Mouse (Mus musculus) cortical plate, adult 2 months (tissue): Measurements from ENCODE around the gene Crtap. TPM values are rescaled to one million over a fixed set of nuclear protein-coding genes. Genes with fewer than 3 reads are reported as not detected.

Source experiments
- H3K27ac ChIP-seq: fragments of 200-500 bp; 2 replicates; pipeline ENCODE4 v1.5.1; 2012; ENCODE audit warnings: low read length, control low read depth, inconsistent platforms; ENCODE audit not compliant: insufficient read depth
- H3K4me1 ChIP-seq: fragments of 200-500 bp; 2 replicates; pipeline ENCODE4 v1.6.1; 2011; ENCODE audit warnings: low read length; ENCODE audit not compliant: control insufficient read depth, insufficient read depth
- H3K4me3 ChIP-seq: fragments of 200-500 bp; 2 replicates; pipeline ENCODE4 v1.5.1; 2011; ENCODE audit warnings: mild to moderate bottlenecking, low read length, control low read depth; ENCODE audit not compliant: insufficient read depth
- CTCF ChIP-seq: fragments of 200-500 bp; IDR thresholded peaks from 2 replicates; pipeline ENCODE4 v1.5.1; 2011; ENCODE audit warnings: mild to moderate bottlenecking, control low read depth, low read length; ENCODE audit not compliant: insufficient read depth; ENCODE audit errors: extremely low read depth
- POLR2A ChIP-seq: fragments of 200-500 bp; IDR thresholded peaks from 2 replicates; pipeline ENCODE4 v1.6.1; 2011; ENCODE audit warnings: mild to moderate bottlenecking, low read length, control low read depth; ENCODE audit not compliant: insufficient read depth; ENCODE audit errors: extremely low read depth
- polyA plus RNA-seq: library from polyadenylated mRNA; depleted of rRNA; stranded (reverse); fragments of >200 nt; gene quantifications from 2 replicates; pipeline ENCODE4 v1.2.3, GENCODE M21; 2012; rRNA removed

Crtap gene
- polyA plus RNA-seq = 12.9 and 14.9 TPM in 2 replicates

GRCm38 (mm10) chr9:114389905-114390748 is at the start of gene Crtap:
TSS of gene Crtap (minus strand) at chr9:114390675.
- Histone ChIP-seq H3K4me1 (no peaks in the 10 kb centered on the region), H3K27ac (no peak within 1 kb of the TSS), H3K4me3 (peak within 1 kb of the TSS; percentile 54)
- TF ChIP-seq CTCF = no peak
- no peak for TF ChIP-seq POLR2A

GRCm38 (mm10) chr9:114435668-114436067 is 45.2 kb upstream of the Crtap start:
- Histone ChIP-seq H3K4me1 (no peaks in the 10 kb centered on the region), H3K4me3 (no peak overlapping the region), H3K27ac (no peak overlapping the region)
- no peak for TF ChIP-seq POLR2A
- no peak for TF ChIP-seq CTCF

- Histone ChIP-seq H3K27ac (no peak overlapping the region), H3K4me3 (no peak overlapping the region), H3K4me1 (no peaks in the 10 kb centered on the region)
- TF ChIP-seq CTCF = no peak
- TF ChIP-seq POLR2A = no peak
Observed at GRCm38 (mm10) chr9:114428103-114428834, 37.8 kb upstream of the Crtap start.

GRCm38 (mm10) chr9:114427425-114427824 is 37.0 kb upstream of the Crtap start:
- Histone ChIP-seq H3K27ac (no peak overlapping the region), H3K4me1 (no peaks in the 10 kb centered on the region), H3K4me3 (no peak overlapping the region)
- TF ChIP-seq CTCF (no peak), POLR2A (no peak)

- H3K4me3 ChIP-seq = no peak overlapping the region
- TF ChIP-seq CTCF (no peak), POLR2A (no peak)
- no peaks in the 10 kb centered on the region for H3K4me1 ChIP-seq
- H3K27ac ChIP-seq = no peak overlapping the region
Observed at GRCm38 (mm10) chr9:114426201-114426600, 35.7 kb upstream of the Crtap start.

GRCm38 (mm10) chr9:114425576-114425975 is 35.1 kb upstream of the Crtap start:
- no peak overlapping the region for H3K4me3 ChIP-seq
- no peak overlapping the region for H3K27ac ChIP-seq
- no peak for TF ChIP-seq CTCF
- TF ChIP-seq POLR2A = no peak
- no peaks in the 10 kb centered on the region for H3K4me1 ChIP-seq

GRCm38 (mm10) chr9:114421797-114422196 is 31.3 kb upstream of the Crtap start:
- Histone ChIP-seq H3K27ac (no peak overlapping the region), H3K4me3 (no peak overlapping the region), H3K4me1 (no peaks in the 10 kb centered on the region)
- TF ChIP-seq CTCF (no peak), POLR2A (no peak)

- Histone ChIP-seq H3K4me1 (no peaks in the 10 kb centered on the region), H3K27ac (no peak overlapping the region), H3K4me3 (no peak overlapping the region)
- TF ChIP-seq POLR2A (no peak), CTCF (no peak)
Observed at GRCm38 (mm10) chr9:114421045-114421444, 30.6 kb upstream of the Crtap start.

- TF ChIP-seq POLR2A (no peak), CTCF (no peak)
- H3K4me3 ChIP-seq = no peak overlapping the region
- no peaks in the 10 kb centered on the region for H3K4me1 ChIP-seq
- H3K27ac ChIP-seq = no peak overlapping the region
Observed at GRCm38 (mm10) chr9:114420443-114420842, 30.0 kb upstream of the Crtap start.
